29 mouse cellular contexts compared by ENCODE assay signal in the genomic region with DNA sequence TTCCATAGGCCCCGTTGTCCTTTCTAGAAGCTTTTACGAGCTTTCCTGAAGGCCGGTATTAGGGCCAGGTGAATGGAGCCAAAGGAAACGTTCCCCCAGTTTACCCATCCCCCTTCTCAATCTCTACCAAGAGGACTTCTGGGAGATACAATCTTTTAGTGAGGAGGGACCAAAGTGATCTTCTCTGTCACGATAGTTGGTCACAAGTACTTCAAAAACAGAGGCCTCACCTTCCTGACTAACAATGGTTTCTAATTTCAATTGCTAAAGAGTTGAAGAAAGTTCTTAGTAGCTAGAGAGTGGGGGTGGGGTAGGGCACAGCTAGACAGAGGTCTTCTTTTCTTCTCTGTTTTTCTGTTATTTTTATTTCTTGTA. TPM values are rescaled to one million over a fixed set of nuclear protein-coding genes. Genes with fewer than 3 reads are reported as not detected.
DNase-seq lines count a peak whose midpoint lies in the region; ATAC-seq and TF ChIP-seq lines count a peak whose summit lies in the region.
"Had no signal": no experiment of that assay in that cellular context is flagged by ENCODE, and none has a peak within 500 bp of the region (broad histone marks: within the 10 kb centered on the region; RNA-seq: fewer than 3 reads in every experiment).

No protein-coding gene starts in this region.

- H3K4me1 ChIP-seq in heart, embryonic 11.5 days (ENCODE audit: control insufficient read depth, insufficient read depth, low read length): peaks cover 23% of the 10 kb centered on the region
- peaks cover 18% of the 10 kb centered on the region for H3K4me1 ChIP-seq in heart, embryonic 16.5 days (ENCODE audit: control insufficient read depth, insufficient read depth, low read length)
- peaks cover 4% of the 10 kb centered on the region; the same call in 1 of the 2 replicates for H3K4me1 ChIP-seq in cerebellum, adult 2 months (ENCODE audit: control insufficient read depth, insufficient read depth, low read length)

- TF ChIP-seq POLR2A in cerebellum, adult 2 months (IDR thresholded peaks at IDR 0.05; ENCODE audit: borderline replicate concordance, insufficient read depth, low read length): no peak

- peak overlapping the region; percentile 81 for H3K27ac ChIP-seq in heart, embryonic 11.5 days (ENCODE audit: low read depth, low read length)
- H3K27ac ChIP-seq in heart, embryonic 16.5 days (ENCODE audit: low read length): peak overlapping the region; percentile 64
- no peak overlapping the region for H3K27ac ChIP-seq in cerebellum, adult 2 months (ENCODE audit: insufficient read depth, low read length)
- H3K27ac ChIP-seq: embryonic facial prominence, embryonic 10.5 days; embryonic facial prominence, embryonic 15.5 days; forebrain, embryonic 12.5 days; hindbrain, embryonic 13.5 days; liver, embryonic 12.5 days; midbrain, embryonic 12.5 days; neural tube, embryonic 13.5 days had no signal

- H3K36me3 ChIP-seq in heart, embryonic 11.5 days (ENCODE audit: control insufficient read depth, insufficient read depth, low read length): no peaks in the 10 kb centered on the region
- H3K36me3 ChIP-seq in heart, embryonic 16.5 days (ENCODE audit: control insufficient read depth, insufficient read depth): no peaks in the 10 kb centered on the region
- H3K36me3 ChIP-seq: embryonic facial prominence, embryonic 10.5 days; embryonic facial prominence, embryonic 15.5 days; forebrain, embryonic 12.5 days; hindbrain, embryonic 13.5 days; liver, embryonic 12.5 days; midbrain, embryonic 12.5 days; neural tube, embryonic 13.5 days had no signal

- H3K4me2 ChIP-seq in heart, embryonic 11.5 days: peak overlapping the region; percentile 49
- peak overlapping the region; percentile 26 for H3K4me2 ChIP-seq in heart, embryonic 16.5 days (ENCODE audit: low read depth, low read length)
- H3K4me2 ChIP-seq: embryonic facial prominence, embryonic 15.5 days; forebrain, embryonic 12.5 days; hindbrain, embryonic 13.5 days; liver, embryonic 12.5 days; midbrain, embryonic 12.5 days; neural tube, embryonic 13.5 days had no signal

- WGBS in heart, embryonic 11.5 days (ENCODE audit: insufficient replicate concordance): 7% methylated on average over 5 of the region's 5 CpGs
- WGBS in heart, embryonic 16.5 days: 11% methylated on average over 5 of the region's 5 CpGs
- WGBS in cerebellum, adult 2 months: 49% methylated on average over 5 of the region's 5 CpGs

- H3K9me3 ChIP-seq in heart, embryonic 11.5 days (replicated peaks; ENCODE audit: control insufficient read depth, low read length): no peaks in the 10 kb centered on the region
- H3K9me3 ChIP-seq in heart, embryonic 16.5 days (replicated peaks; ENCODE audit: control insufficient read depth, low read length): no peaks in the 10 kb centered on the region
- H3K9me3 ChIP-seq: embryonic facial prominence, embryonic 10.5 days; embryonic facial prominence, embryonic 15.5 days; forebrain, embryonic 12.5 days; hindbrain, embryonic 13.5 days; liver, embryonic 12.5 days; midbrain, embryonic 12.5 days; neural tube, embryonic 13.5 days had no signal

- no peak for ATAC-seq in heart, embryonic 11.5 days (replicated peaks; ENCODE audit: insufficient number of reproducible peaks, low FRiP score, low TSS enrichment)
- ATAC-seq in heart, embryonic 16.5 days (replicated peaks; ENCODE audit: extremely low read depth, insufficient read depth, low FRiP score): no peak
- ATAC-seq: CD4-positive, CD25-positive, alpha-beta regulatory T cell, adult 4 months; intestine, embryonic 16.5 days; liver, embryonic 12.5 days; liver, postnatal 0 days; Patski had no signal

- H3K9ac ChIP-seq in heart, embryonic 11.5 days (ENCODE audit: low read depth, low read length): no peak overlapping the region
- peak overlapping the region; percentile 26; the same call in 1 of the 2 replicates for H3K9ac ChIP-seq in heart, embryonic 16.5 days (ENCODE audit: low read length)
- H3K9ac ChIP-seq: embryonic facial prominence, embryonic 15.5 days; forebrain, embryonic 12.5 days; hindbrain, embryonic 13.5 days; liver, embryonic 12.5 days; liver, postnatal 0 days; midbrain, embryonic 12.5 days; neural tube, embryonic 13.5 days had no signal

- H3K4me3 ChIP-seq in heart, embryonic 11.5 days (ENCODE audit: low read depth, low read length): no peak overlapping the region
- H3K4me3 ChIP-seq in heart, embryonic 16.5 days (ENCODE audit: low read length): peak overlapping the region; percentile 7; the same call in 1 of the 2 replicates
- no peak overlapping the region for H3K4me3 ChIP-seq in cerebellum, adult 2 months (replicated peaks; ENCODE audit: insufficient read depth, low read depth, low read length)
- H3K4me3 ChIP-seq: embryonic facial prominence, embryonic 10.5 days; embryonic facial prominence, embryonic 15.5 days; forebrain, embryonic 12.5 days; hindbrain, embryonic 13.5 days; liver, embryonic 12.5 days; midbrain, embryonic 12.5 days; neural tube, embryonic 13.5 days had no signal

- no peak for TF ChIP-seq CTCF in cerebellum, adult 2 months (IDR thresholded peaks at IDR 0.05; ENCODE audit: borderline replicate concordance, insufficient read depth, low read depth, low read length)

- no peak for DNase-seq in heart, postnatal 36 days
- no peak for DNase-seq in heart, postnatal 14 days
- DNase-seq in ES-CJ7 (ENCODE audit: low read depth, low spot score): peak; percentile 98
- no peak for DNase-seq in kidney, adult 11 months
- no peak for DNase-seq in cerebellum, adult 2 months
- DNase-seq: adrenal gland, postnatal 25 days; cerebellum, adult 11-12 months; cerebellum, postnatal 10 days; gastrocnemius, postnatal 14 days; kidney, adult 9 months; kidney, postnatal 10 days; layer of hippocampus, postnatal 36 days; left cerebral cortex, postnatal 4 days; liver, postnatal 0 days; lung, postnatal 36 days; right cerebral cortex, postnatal 14 days; thymus, postnatal 4 days had no signal

- intact Hi-C loops in heart, postnatal 36 days (cut with DNase I): loop anchor here (10.0 kb wide), 1 partner anchor 919 kb away; a partner anchor contains a TSS
- intact Hi-C loops in heart, postnatal 14 days (cut with DNase I): no loop called here

- no peaks in the 10 kb centered on the region for H3K27me3 ChIP-seq in heart, embryonic 11.5 days (ENCODE audit: control insufficient read depth, insufficient read depth, low read length)
- no peaks in the 10 kb centered on the region for H3K27me3 ChIP-seq in heart, embryonic 16.5 days (ENCODE audit: control insufficient read depth, insufficient read depth, low read length)
- no peaks in the 10 kb centered on the region for H3K27me3 ChIP-seq in cerebellum, adult 2 months (ENCODE audit: control insufficient read depth, insufficient read depth, low read length)
- H3K27me3 ChIP-seq: embryonic facial prominence, embryonic 15.5 days; forebrain, embryonic 12.5 days; neural tube, embryonic 13.5 days; Patski had no signal

RNA-seq across cellular contexts. Expression of a gene that starts 2.6 kb away (rescaled TPM):
- 79.6 and 83.6 TPM in 2 replicates for polyA plus RNA-seq in heart, embryonic 11.5 days (2014; fragmentation: Nextera tagmentation; extraction: Ambion mirVana)
- total RNA-seq in heart, postnatal 36 days (2021): 10 to 100 TPM; 37.3 to 43.3 TPM
- polyA plus RNA-seq in heart, embryonic 16.5 days (2015; fragmentation: Nextera tagmentation; extraction: Ambion mirVana): 42.3 and 47.0 TPM in 2 replicates
- 10 to 100 TPM; 41.0 to 42.9 TPM for total RNA-seq in heart, postnatal 14 days (2021)
- polyA plus RNA-seq in cerebellum, adult 2 months (2012; rRNA removed): 53.2 and 54.3 TPM in 2 replicates
